8 mouse cellular contexts compared by ENCODE assay signal in genomic region chr3:158032106-158032505, GRCm38 (mm10). TPM values are rescaled to one million over a fixed set of nuclear protein-coding genes. Genes with fewer than 3 reads are reported as not detected.
DNase-seq lines count a peak whose midpoint lies in the region; ATAC-seq lines count a peak whose summit lies in the region.

No protein-coding gene starts in this region.

- peak overlapping the region; percentile 93 for H3K4me3 ChIP-seq in kidney, embryonic 14.5 days (ENCODE audit: low read length)
- H3K4me3 ChIP-seq in hindbrain, embryonic 13.5 days, result peak overlapping the region; percentile 95
- peak overlapping the region; percentile 95 for H3K4me3 ChIP-seq in midbrain, embryonic 14.5 days (replicated peaks; ENCODE audit: low read depth, low read length)

- H3K4me1 ChIP-seq in kidney, embryonic 14.5 days (ENCODE audit: control insufficient read depth, insufficient read depth, low read length), result peaks cover 3% of the 10 kb centered on the region; the same call in 1 of the 2 replicates
- H3K4me1 ChIP-seq in hindbrain, embryonic 13.5 days (replicated peaks), result peaks cover 32% of the 10 kb centered on the region
- H3K4me1 ChIP-seq in midbrain, embryonic 14.5 days (ENCODE audit: control insufficient read depth, insufficient read depth, low read length), result peaks cover 15% of the 10 kb centered on the region

- no peaks in the 10 kb centered on the region for H3K27me3 ChIP-seq in kidney, embryonic 14.5 days (ENCODE audit: control insufficient read depth, insufficient read depth, low read length)
- no peaks in the 10 kb centered on the region for H3K27me3 ChIP-seq in hindbrain, embryonic 13.5 days
- H3K27me3 ChIP-seq in midbrain, embryonic 14.5 days (ENCODE audit: control insufficient read depth, insufficient read depth, low read length), result no peaks in the 10 kb centered on the region

- H3K9me3 ChIP-seq in kidney, embryonic 14.5 days (ENCODE audit: control insufficient read depth, low read length), result no peaks in the 10 kb centered on the region
- H3K9me3 ChIP-seq in hindbrain, embryonic 13.5 days, result no peaks in the 10 kb centered on the region
- H3K9me3 ChIP-seq in midbrain, embryonic 14.5 days (ENCODE audit: control insufficient read depth, low read length), result no peaks in the 10 kb centered on the region

- 0 out of 2 replicates have a peak, but pooled peaks cover 3% of the 10 kb centered on the region for H3K36me3 ChIP-seq in kidney, embryonic 14.5 days (ENCODE audit: control insufficient read depth, insufficient read depth, low read length)
- 0 out of 2 replicates have a peak, but pooled peaks cover 2% of the 10 kb centered on the region for H3K36me3 ChIP-seq in hindbrain, embryonic 13.5 days
- peaks cover 2% of the 10 kb centered on the region; the same call in 1 of the 2 replicates for H3K36me3 ChIP-seq in midbrain, embryonic 14.5 days (ENCODE audit: control insufficient read depth, insufficient read depth, low read length)

- ATAC-seq in kidney, embryonic 14.5 days (ENCODE audit: low FRiP score, low TSS enrichment), result no peak
- ATAC-seq in hindbrain, embryonic 13.5 days (ENCODE audit: low FRiP score), result peak; percentile 11; the same call in 1 of the 2 replicates
- ATAC-seq in midbrain, embryonic 14.5 days (ENCODE audit: low FRiP score, low TSS enrichment), result no peak

- no peak for DNase-seq in kidney, postnatal 10 days
- DNase-seq in Muller cell, postnatal 12 days (ENCODE audit: inconsistent ontology term), result peak; percentile 48
- no peak for DNase-seq in midbrain, embryonic 14.5 days
- no peak for DNase-seq in cerebellum, postnatal 36 days
- DNase-seq in testis, postnatal 14 days (ENCODE audit: low spot score), result no peak
- DNase-seq in urinary bladder, postnatal 10 days (ENCODE audit: low spot score), result no peak

- 5% methylated on average over 4 of the region's 4 CpGs for WGBS in kidney, embryonic 14.5 days
- WGBS in hindbrain, embryonic 13.5 days, result 5% methylated on average over 4 of the region's 4 CpGs
- 7% methylated on average over 4 of the region's 4 CpGs for WGBS in midbrain, embryonic 14.5 days

- peak overlapping the region; percentile 94 for H3K9ac ChIP-seq in kidney, embryonic 14.5 days (ENCODE audit: low read depth, low read length)
- peak overlapping the region; percentile 97 for H3K9ac ChIP-seq in hindbrain, embryonic 13.5 days
- H3K9ac ChIP-seq in midbrain, embryonic 14.5 days (replicated peaks; ENCODE audit: low read length), result peak overlapping the region; percentile 93

- peak overlapping the region; percentile 94 for H3K27ac ChIP-seq in kidney, embryonic 14.5 days (ENCODE audit: low read depth, low read length)
- peak overlapping the region; percentile 95 for H3K27ac ChIP-seq in hindbrain, embryonic 13.5 days
- H3K27ac ChIP-seq in midbrain, embryonic 14.5 days (replicated peaks; ENCODE audit: low read depth, low read length), result peak overlapping the region; percentile 91

- H3K4me2 ChIP-seq in kidney, embryonic 14.5 days (replicated peaks; ENCODE audit: low read depth, low read length), result peak overlapping the region; percentile 68
- peak overlapping the region; percentile 79 for H3K4me2 ChIP-seq in hindbrain, embryonic 13.5 days
- peak overlapping the region; percentile 70 for H3K4me2 ChIP-seq in midbrain, embryonic 14.5 days (ENCODE audit: low read length)

RNA-seq across cellular contexts. Expression of gene Srsf11, which starts 4.3 kb away (rescaled TPM):
- polyA plus RNA-seq in kidney, embryonic 14.5 days (2014; fragmentation: Nextera tagmentation; extraction: Ambion mirVana), result 286 and 338 TPM in 2 replicates
- polyA plus RNA-seq in hindbrain, embryonic 13.5 days (2015; fragmentation: Nextera tagmentation; extraction: Ambion mirVana), result 294 and 296 TPM in 2 replicates
- 258 and 287 TPM in 2 replicates for polyA plus RNA-seq in midbrain, embryonic 14.5 days (2014; fragmentation: Nextera tagmentation; extraction: Ambion mirVana)

RNA-seq across cellular contexts. Expression of gene Lrrc40, which starts 4.4 kb away (rescaled TPM):
- 52.7 and 66.5 TPM in 2 replicates for polyA plus RNA-seq in kidney, embryonic 14.5 days (2014; fragmentation: Nextera tagmentation; extraction: Ambion mirVana)
- 55.2 and 55.3 TPM in 2 replicates for polyA plus RNA-seq in hindbrain, embryonic 13.5 days (2015; fragmentation: Nextera tagmentation; extraction: Ambion mirVana)
- 49.3 and 62.7 TPM in 2 replicates for polyA plus RNA-seq in midbrain, embryonic 14.5 days (2014; fragmentation: Nextera tagmentation; extraction: Ambion mirVana)
